Mouse (Mus musculus) small intestine, adult 2 months (tissue): ENCODE measurements around the gene Zfp975.
"Not testable (repeated sequence)": the region's sequence is repeated elsewhere in the genome, so short reads cannot be mapped to it uniquely, and the experiment has no call there.

ENCODE experiments used
- CTCF ChIP-seq: fragments of 200-500 bp; IDR thresholded peaks from 2 replicates; pipeline ENCODE4 v1.5.1; 2012; ENCODE audit warnings: low read depth, mild to moderate bottlenecking, control low read depth, inconsistent platforms, low read length, moderate library complexity, mixed read lengths; ENCODE audit not compliant: insufficient replicate concordance, insufficient read length; ENCODE audit errors: extremely low read depth
- POLR2A ChIP-seq: fragments of 200-500 bp; IDR thresholded peaks from 2 replicates; pipeline ENCODE4 v1.6.1; 2012; ENCODE audit warnings: low read depth, mild to moderate bottlenecking, control low read depth, inconsistent platforms, low read length, moderate library complexity

DNA sequence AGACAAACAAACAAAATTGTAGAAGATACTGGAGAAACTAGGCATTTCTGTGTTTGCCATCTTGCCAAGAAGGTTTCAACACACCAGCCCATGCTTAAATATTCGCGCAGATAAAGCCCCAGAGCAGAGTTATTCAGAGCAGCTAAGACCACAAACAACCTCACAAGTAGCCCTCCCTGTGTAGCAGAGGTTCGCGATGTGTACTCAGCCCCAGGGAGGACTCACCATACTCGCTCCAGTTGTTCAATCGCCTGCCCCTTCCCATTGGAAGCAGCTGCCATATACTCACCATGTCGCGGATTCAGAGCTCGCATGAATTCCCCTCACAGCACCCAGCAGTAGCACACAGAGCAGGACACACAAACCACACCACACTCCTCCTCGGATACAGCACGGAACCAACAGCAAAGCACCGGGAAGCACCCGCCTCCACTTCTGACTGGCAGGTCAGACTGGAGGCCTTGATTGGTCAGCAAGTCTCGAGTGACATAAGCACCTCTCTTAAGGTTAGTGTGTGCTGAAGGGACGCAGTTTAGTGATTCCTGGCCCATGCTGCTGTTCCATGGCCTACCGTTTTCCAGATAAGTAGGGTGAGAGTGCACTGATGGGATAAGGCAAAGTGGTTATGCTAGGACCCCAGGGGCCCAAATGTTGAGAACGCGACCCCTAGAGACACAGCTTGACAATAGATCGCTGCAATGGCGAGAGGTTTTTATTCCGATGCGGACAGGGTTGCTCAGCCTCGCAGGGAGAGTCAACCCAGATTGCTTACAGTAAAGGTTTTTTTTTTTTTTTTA lies at the start of gene Zfp975:
- TF ChIP-seq CTCF = not testable (repeated sequence)
- 0 out of 2 replicates have a peak, but pooled peaks have one; percentile 14 for TF ChIP-seq POLR2A
